Mouse (Mus musculus): ENCODE data around the gene Ptger1.

- no peak for TF ChIP-seq CTCF (IDR thresholded peaks at IDR 0.05; ENCODE audit: control insufficient read depth, insufficient read depth, insufficient replicate concordance, low read depth, low read length)
- TF ChIP-seq POLR2A (IDR thresholded peaks at IDR 0.05; ENCODE audit: control insufficient read depth, low read depth, low read length), result no peak
Observed at GRCm38 (mm10) chr8:83623549-83623948, 42.9 kb upstream of the Ptger1 start.
